Mouse (Mus musculus): Measurements from ENCODE around the gene Fis1. TPM values are rescaled to one million over a fixed set of nuclear protein-coding genes. Genes with fewer than 3 reads are reported as not detected.

Gene Fis1
- 402 TPM for polyA plus RNA-seq (2015; fragmentation: Illumina TruSeq; extraction: RNeasy Lipid Tissue Mini Kit (QIAGEN cat#74804); ENCODE audit: low read depth, low replicate concordance)

GRCm38 (mm10) chr5:136953015-136953414 lies at the start of gene Fis1:
Fis1 (plus strand) TSS chr5:136953275.

GRCm38 (mm10) chr5:136907991-136908857 lies 44.9 kb upstream of the Fis1 start, which contains the start of gene Ift22:
Ift22 (plus strand) TSS chr5:136908150.

GRCm38 (mm10) chr5:136966331-136966730 lies 13.3 kb downstream of the Fis1 start, which contains the start of gene Cldn15:
Cldn15 (plus strand) TSS chr5:136966616.

GRCm38 (mm10) chr5:136986695-136987137 lies 33.6 kb downstream of the Fis1 start, which contains the start of gene Plod3:
Plod3 (plus strand) TSS chr5:136987019.

GRCm38 (mm10) chr5:136987934-136988271 lies 34.8 kb downstream of the Fis1 start, which contains the start of gene Znhit1:
Znhit1 (minus strand) TSS chr5:136988021.

Other genes with a start within 250 kb of the Fis1 start
- gene Col26a1, start 70.1 kb upstream of the Fis1 start, polyA plus RNA-seq (2015; fragmentation: Illumina TruSeq; extraction: RNeasy Lipid Tissue Mini Kit (QIAGEN cat#74804); ENCODE audit: low read depth, low replicate concordance), result 8.1 TPM
- 99.4 TPM for gene Ift22, start 45.1 kb upstream of the Fis1 start, polyA plus RNA-seq (2015; fragmentation: Illumina TruSeq; extraction: RNeasy Lipid Tissue Mini Kit (QIAGEN cat#74804); ENCODE audit: low read depth, low replicate concordance)
- 0.24 TPM for gene Cldn15, start 13.3 kb downstream of the Fis1 start, polyA plus RNA-seq (2015; fragmentation: Illumina TruSeq; extraction: RNeasy Lipid Tissue Mini Kit (QIAGEN cat#74804); ENCODE audit: low read depth, low replicate concordance)
- 30.5 TPM for gene Plod3, start 33.7 kb downstream of the Fis1 start, polyA plus RNA-seq (2015; fragmentation: Illumina TruSeq; extraction: RNeasy Lipid Tissue Mini Kit (QIAGEN cat#74804); ENCODE audit: low read depth, low replicate concordance)
- gene Znhit1, start 34.7 kb downstream of the Fis1 start, polyA plus RNA-seq (2015; fragmentation: Illumina TruSeq; extraction: RNeasy Lipid Tissue Mini Kit (QIAGEN cat#74804); ENCODE audit: low read depth, low replicate concordance), result 109 TPM
- gene Vgf, start 73.1 kb downstream of the Fis1 start, polyA plus RNA-seq (2015; fragmentation: Illumina TruSeq; extraction: RNeasy Lipid Tissue Mini Kit (QIAGEN cat#74804); ENCODE audit: low read depth, low replicate concordance), result 196 TPM
- 450 TPM for gene Ap1s1, start 92.9 kb downstream of the Fis1 start, polyA plus RNA-seq (2015; fragmentation: Illumina TruSeq; extraction: RNeasy Lipid Tissue Mini Kit (QIAGEN cat#74804); ENCODE audit: low read depth, low replicate concordance)
- 0.74 TPM for gene Serpine1, start 119.0 kb downstream of the Fis1 start, polyA plus RNA-seq (2015; fragmentation: Illumina TruSeq; extraction: RNeasy Lipid Tissue Mini Kit (QIAGEN cat#74804); ENCODE audit: low read depth, low replicate concordance)
- gene Trim56, start 162.9 kb downstream of the Fis1 start, polyA plus RNA-seq (2015; fragmentation: Illumina TruSeq; extraction: RNeasy Lipid Tissue Mini Kit (QIAGEN cat#74804); ENCODE audit: low read depth, low replicate concordance), result 2.6 TPM
- gene Muc3, start 196.0 kb downstream of the Fis1 start, polyA plus RNA-seq (2015; fragmentation: Illumina TruSeq; extraction: RNeasy Lipid Tissue Mini Kit (QIAGEN cat#74804); ENCODE audit: low read depth, low replicate concordance), result not detected